In genomic region chr19:10815871-10816270, GRCm38 (mm10) we compare ENCODE assay signal across 28 mouse cellular contexts. TPM values are rescaled to one million over a fixed set of nuclear protein-coding genes. Genes with fewer than 3 reads are reported as not detected.
DNase-seq lines count a peak whose midpoint lies in the region; ATAC-seq lines count a peak whose summit lies in the region.
"Had no signal": no experiment of that assay in that cellular context is flagged by ENCODE, and none has a peak within 500 bp of the region (broad histone marks: within the 10 kb centered on the region; RNA-seq: fewer than 3 reads in every experiment).

No protein-coding gene starts in this region.

- ATAC-seq in CD4-positive, CD25-positive, alpha-beta regulatory T cell, adult 4 months, result peak; percentile 44
- ATAC-seq in erythroblast, adult 5-6 weeks (replicated peaks; ENCODE audit: low FRiP score, poor library complexity, severe bottlenecking), result no peak
- ATAC-seq: forebrain, embryonic 13.5 days; forebrain, embryonic 16.5 days; hindbrain, postnatal 0 days; intestine, embryonic 15.5 days had no signal

- DNase-seq in induced T-regulatory cell, adult 2 months (ENCODE audit: low read depth), result peak; percentile 84
- peak; percentile 20 to 50 for DNase-seq in natural killer cell, adult 2 months (ENCODE audit: low spot score in 2 of 2)
- DNase-seq in frontal cortex, postnatal 36 days (ENCODE audit: low spot score in 2 of 2), result no peak
- no peak for DNase-seq in right cerebral cortex, postnatal 25 days
- DNase-seq: adrenal gland, postnatal 10 days; cerebellum, adult 11 months; cerebellum, adult 2 months; cerebellum, adult 9-11 months; cerebellum, postnatal 25 days; gastrocnemius, adult 2 months; gastrocnemius, postnatal 14 days; heart, adult 18-20 months; heart, postnatal 14 days; heart, postnatal 4 days; kidney, adult 11 months had no signal

RNA-seq across cellular contexts. Expression of gene Cd6, which starts 14.0 kb away (rescaled TPM):
- 100 to 1,000 TPM; 464 to 904 TPM for polyA plus RNA-seq in CD4-positive, CD25-positive, alpha-beta regulatory T cell, adult 4 months (2017; shearing (Covaris generic))
- not detected in 2 replicates for total RNA-seq in erythroblast, adult 5-6 weeks (2015; ENCODE audit: low replicate concordance)
- total RNA-seq in erythroblast, adult 5-6 weeks (2017; ENCODE audit: low replicate concordance), result not detected in 2 replicates
- total RNA-seq: gastrocnemius, adult 2 months; gastrocnemius, postnatal 14 days; hindbrain, postnatal 0 days; MEL had no signal
- polyA plus RNA-seq: embryonic facial prominence, embryonic 12.5 days; embryonic facial prominence, embryonic 15.5 days; erythroblast, embryonic 14.5 days; forebrain, embryonic 13.5 days; forebrain, embryonic 16.5 days; hindbrain, embryonic 11.5 days; hindbrain, embryonic 14.5 days; hindbrain, postnatal 0 days had no signal

RNA-seq across cellular contexts. Expression of gene Slc15a3, which starts 23.7 kb away (rescaled TPM):
- 1 to 10 TPM; 2.0 to 4.2 TPM for polyA plus RNA-seq in CD4-positive, CD25-positive, alpha-beta regulatory T cell, adult 4 months (2017; shearing (Covaris generic))
- 2.1 and 3.8 TPM in 2 replicates for total RNA-seq in erythroblast, adult 5-6 weeks (2015; ENCODE audit: low replicate concordance)
- 1.3 and 3.2 TPM in 2 replicates for total RNA-seq in erythroblast, adult 5-6 weeks (2017; ENCODE audit: low replicate concordance)
- total RNA-seq: common myeloid progenitor, adult 5-6 weeks; MEL had no signal

RNA-seq across cellular contexts. Expression of gene Tmem132a, which starts 53.9 kb away (rescaled TPM):
- polyA plus RNA-seq in CD4-positive, CD25-positive, alpha-beta regulatory T cell, adult 4 months (2017; shearing (Covaris generic)), result under 1 TPM in 1 of 2 experiments, not detected in 1; 0.39 TPM
- not detected in 2 replicates for total RNA-seq in erythroblast, adult 5-6 weeks (2015; ENCODE audit: low replicate concordance)
- not detected in 2 replicates for total RNA-seq in erythroblast, adult 5-6 weeks (2017; ENCODE audit: low replicate concordance)
- total RNA-seq: MEL had no signal

Comparison
In these comparisons a context has a peak if more than half of its experiments do, and no peak if none do; other contexts are left out.
1. DNase-seq: peak in induced T-regulatory cell, adult 2 months (single experiment) and natural killer cell, adult 2 months (2 of 2); none in frontal cortex, postnatal 36 days (0 of 2) and right cerebral cortex, postnatal 25 days (single experiment).